Mouse (Mus musculus) adrenal gland, adult 2 months (tissue): ENCODE measurements at regions not wholly inside any gene's neighbourhood (a gene's known extent, or its start where the extent isn't known, plus 50 kb on each side); places are given as distances from the start of the nearest gene placed in this dataset.
A peak's percentile ranks its signal among the peaks of the same experiment; 100 is the strongest.

Experiments used
- DNase-seq: peaks from one replicate; pipeline ENCODE4 v3.0.0; 2021

DNA sequence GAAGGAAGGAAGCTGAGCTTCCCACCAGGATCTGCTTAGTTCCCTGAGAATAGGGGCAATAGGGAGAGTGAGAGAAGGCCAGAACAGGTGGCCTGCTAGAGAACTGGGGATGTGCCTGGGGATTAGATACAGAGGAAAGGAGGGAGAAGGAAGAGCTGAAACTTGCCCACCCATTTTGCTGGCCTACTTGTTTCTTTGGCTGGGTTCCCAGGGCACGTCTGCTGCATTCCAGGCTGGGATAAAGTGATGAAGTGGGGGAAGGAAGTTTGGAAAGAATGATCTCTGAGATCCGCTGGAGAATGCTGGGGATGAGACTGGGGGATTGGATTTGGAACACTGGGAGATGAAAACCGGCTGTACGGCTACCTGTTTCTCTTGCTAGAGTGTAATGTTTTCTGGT lies 272.8 kb upstream of the Cited2 start:
- no peak for DNase-seq

DNA sequence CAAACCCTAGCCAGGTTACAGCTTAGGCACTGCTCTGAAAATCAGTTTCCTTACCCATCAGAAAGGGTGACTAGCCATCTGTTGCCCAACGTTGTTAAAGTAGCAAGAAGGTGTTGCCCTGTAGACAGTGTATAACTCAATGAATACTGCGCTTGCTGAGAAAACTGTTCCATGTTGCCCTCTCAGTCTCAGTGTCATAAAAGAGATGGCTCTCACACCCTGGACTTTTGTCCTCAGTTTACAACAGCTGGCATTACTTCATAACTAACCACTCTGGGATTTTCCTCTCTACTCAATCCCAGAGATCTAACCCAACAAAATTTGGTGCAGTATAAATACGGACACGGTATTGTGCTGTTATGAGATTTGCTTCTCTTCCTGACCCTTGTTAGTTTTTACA lies 252.1 kb upstream of the Cited2 start:
- no peak for DNase-seq

DNA sequence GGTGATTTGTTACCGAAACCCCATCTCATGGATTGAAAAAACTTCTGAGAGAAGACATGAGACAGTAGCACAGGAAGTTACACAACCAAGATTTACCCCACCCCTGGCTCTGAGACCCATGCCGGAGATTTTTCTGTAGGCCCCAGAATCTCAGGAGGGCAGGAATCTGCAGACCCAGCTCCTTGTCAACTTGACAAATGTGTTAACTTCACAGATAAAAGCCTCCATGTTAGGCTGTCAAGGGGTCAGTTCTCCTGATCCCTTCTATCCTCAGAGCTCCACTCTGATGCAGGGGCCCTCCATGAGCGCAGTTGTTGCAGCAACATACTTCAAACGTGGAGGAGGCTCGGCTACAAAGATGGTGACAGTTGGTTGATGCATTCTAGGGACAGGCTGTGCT lies 250.5 kb upstream of the Cited2 start:
- DNase-seq, result no peak

DNA sequence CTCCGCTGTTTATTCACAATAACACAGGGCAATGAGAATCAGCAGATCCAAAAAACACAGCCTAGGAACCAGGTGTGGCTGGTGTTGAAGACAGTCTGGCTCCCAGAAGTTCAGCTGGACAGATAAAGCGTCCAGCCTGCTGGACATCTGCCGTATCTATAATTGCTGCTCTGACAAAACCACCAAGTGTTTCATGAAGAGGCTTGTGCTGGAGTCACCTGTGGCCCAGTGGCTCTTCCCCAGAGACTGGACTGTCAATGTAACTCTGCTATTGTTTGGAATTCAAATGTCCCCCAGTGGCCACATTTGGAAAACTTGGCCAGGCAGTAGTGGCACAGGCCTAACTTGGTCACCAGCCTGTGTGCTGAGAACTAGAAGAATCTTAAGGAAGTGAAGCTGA lies 247.0 kb upstream of the Cited2 start:
- no peak for DNase-seq

DNA sequence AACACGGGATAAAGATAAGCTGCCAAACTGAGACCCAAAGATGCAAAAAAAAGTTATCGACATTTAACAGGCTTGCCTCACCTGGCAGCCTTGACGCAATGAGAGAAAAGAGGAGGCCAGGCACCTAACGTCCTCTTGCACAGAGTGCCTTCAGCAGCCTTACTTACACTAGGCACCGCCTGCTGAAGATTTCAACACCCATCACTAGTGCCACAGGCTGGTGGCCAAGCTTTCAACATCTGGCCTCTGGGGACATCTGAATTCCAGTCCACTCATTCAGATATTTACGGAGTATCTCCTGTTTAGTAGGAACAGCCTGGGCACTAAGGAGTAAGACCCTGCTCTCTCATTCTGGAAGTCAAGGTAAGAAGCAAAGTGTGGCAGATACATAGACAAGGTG lies 246.3 kb upstream of the Cited2 start:
- DNase-seq, result peak; percentile 73

DNA sequence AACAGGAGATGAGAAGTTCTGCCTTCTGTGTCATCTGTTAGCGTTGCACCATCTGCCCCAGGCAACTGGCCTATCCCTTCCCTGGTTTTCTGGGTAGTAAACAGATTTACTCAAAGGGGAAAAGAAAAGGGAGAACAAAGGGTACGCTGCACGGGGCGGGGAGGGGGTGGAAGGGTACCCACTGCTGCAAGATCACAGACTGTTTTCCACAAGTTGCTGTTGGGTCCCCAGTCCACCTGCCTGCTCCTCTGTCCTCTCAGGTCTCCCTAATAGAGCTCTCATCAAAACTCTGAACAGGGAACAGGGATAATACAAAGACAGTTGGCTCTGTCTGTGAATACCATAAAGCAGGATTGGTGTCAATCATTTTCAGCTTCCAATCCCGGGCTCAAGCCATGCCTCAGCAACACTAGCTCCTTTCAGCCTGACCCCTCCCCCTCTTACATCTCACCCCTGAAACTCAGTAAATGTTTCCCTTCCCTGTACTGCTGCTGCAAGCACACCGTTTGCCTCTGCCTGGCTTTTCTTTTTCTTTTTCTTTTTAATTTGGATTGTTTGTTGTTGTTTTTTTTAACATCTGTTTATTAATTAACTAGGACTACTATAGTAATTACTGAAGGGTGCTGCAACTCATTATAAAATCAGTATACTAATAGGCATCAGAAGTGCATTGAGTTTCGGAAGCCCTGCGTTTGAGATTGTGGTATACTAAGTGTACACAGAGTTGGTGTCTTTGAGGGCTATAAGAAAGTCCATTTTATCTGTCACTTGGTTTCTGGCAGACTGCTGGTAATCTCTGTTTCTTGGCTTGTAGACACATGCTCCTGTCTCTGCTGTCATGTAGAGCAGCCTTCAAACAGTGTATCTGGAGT lies 244.0 kb upstream of the Cited2 start:
- no peak for DNase-seq

DNA sequence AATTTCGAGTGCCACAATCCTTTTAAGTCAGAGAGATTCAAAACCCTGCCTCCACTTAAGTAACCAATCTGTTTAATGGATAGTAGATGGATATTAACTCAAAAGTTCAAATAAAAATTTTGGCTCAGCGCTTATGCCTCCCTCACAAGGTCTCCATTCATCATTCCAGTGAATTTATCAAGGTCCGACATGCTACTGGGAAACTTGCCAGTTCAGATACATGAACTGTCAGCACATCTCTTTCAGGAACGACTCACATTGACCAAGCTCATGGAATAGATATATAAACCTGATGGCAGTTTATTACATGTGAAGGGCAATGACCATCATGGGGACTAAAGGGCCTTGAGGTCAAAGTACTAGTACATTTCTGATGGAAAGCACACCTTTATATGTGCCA lies 240.3 kb upstream of the Cited2 start:
- DNase-seq, result peak; percentile 76

DNA sequence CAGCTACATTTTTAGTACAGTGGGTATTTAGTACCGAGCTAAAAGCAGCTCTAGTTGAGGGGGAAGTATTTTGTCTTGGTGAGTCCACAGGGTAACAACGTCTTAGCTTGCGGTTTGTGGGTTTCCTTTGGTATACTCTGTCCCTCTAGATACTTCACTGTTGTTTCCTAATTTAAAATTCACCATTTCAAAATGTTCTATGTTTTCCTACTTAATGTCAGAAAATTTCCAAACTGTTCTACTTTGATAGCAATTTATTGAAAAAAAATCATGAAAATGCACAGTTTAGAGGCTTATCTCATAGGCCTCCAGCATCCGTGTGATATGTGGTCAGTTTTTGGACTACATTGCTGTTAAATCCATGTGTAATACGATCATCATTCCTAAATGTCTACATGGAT lies 238.0 kb upstream of the Cited2 start:
- no peak for DNase-seq

DNA sequence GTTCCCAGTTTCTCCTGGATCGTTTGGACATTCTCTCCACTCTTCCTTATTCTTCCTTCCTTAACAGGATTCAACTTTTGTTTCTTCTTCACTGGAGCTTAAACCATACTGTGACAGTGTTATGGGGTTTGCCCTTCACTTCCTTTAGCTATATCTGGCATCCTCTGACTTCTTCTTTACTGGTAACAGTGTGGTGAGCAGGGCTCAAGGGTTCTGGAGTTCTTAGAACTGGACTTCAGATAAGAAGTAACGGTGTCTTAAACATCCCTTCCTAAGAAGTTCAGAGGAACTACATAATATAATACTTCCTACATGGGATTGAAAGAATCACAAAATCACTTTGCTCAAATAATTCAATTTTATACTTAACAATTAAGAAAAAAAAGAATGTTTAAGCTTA lies 237.5 kb upstream of the Cited2 start:
- no peak for DNase-seq

DNA sequence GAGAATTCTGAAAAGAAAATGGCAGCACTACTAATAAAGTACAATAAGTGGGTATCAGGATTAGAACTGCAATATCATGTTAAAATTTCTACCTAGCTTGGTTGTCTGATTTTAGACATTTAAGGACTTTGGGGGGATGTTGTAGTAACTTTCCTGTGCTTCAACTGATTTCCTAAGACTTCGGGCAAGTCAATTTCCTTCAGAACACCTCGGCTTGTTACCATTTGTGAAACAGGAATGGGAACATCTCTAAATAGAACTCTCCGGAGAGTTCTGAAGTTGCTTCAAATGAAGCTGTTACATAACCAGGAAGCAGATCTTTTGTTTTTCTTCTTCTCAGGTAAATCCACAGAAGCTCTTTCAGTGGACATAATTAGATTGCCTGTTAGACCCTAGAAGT lies 237.0 kb upstream of the Cited2 start:
- DNase-seq, result no peak

DNA sequence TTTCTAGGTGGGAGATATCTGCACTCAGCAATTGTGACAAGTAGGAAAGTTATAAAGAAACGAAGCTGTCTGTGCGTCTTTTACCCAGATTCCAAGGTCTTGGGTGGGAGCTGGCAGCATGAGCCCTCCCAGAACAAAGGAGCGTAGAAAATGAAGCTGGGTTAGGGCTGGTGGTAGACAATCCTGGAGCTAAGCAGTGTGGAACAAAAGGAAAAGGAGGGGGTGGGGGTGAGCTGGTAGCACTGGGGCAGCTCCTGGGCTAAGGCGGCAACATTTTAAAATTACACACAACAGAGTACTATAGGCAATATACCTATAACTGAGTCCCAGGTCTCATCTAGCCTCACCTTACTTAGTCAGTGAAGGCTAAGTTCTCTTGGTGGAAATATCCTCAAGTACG lies 235.6 kb upstream of the Cited2 start:
- no peak for DNase-seq

DNA sequence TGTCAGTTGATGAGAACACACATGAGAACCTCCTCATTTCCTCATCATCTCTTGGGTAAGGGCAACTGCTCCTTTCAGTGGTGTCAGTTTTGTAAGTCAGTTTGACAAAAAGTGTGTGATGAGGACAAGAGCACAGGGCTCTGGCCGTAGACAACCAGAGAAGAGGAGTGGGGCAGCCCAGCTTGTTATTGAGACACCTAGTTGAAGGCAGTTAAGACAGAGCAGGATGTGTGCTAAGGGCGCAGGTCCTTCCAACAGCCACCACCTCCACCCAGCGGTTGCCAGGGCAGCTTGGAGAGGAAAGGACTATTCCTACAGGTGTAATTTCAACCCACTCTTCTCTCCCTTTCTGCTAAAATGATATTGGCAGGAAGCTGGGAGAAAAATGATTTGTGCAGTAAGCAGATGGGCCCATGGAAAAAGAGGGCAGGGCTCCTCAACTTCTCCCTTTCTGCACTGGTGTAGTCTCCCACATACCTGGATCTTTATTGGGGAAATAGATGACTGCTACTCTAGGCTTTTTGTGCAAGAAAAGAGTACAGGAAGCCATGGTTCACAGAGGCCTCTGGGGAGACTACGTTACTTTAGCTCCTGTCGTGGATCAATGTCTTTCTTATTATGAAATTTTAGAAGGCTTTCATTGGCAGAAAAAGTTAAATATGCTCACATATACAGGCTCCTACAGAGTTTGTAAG lies 231.3 kb upstream of the Cited2 start:
- DNase-seq, result no peak

DNA sequence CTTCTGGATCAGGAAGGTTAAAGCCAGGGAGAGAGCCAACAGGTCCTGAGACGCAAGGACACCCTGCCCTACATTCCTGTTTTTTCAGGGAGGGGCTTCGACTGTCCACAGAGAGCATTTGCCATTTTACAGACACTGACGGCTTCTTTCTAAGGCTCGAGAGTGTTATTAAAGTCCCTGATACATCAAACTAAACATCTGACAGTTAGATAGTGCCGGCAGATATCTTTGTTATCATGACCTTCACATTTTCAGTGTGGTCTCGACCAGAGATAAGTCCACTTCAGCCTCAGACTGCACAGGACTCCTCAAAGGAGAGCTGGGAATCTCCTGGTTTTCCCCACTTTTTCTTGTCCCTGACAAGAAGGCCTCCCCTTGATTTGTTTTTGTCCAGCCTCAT lies 229.9 kb upstream of the Cited2 start:
- DNase-seq, result peak; percentile 48

DNA sequence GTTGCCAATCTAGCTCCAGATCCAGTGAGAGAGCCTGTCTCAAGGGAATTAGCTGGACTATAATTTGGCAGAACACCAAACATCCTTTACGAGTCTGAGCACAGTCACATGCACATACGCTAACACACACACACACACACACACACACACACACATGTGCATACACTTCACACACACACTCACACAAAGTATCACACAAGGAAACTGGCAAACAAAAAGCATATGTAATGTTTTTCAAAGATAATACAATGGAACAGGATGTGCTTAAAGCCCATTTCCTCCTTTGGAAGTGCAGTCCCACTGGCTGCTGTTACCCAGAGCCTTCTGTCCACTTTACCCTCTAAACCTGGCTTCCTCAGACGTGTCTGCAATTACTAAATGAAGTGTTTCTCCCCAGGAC lies 226.2 kb upstream of the Cited2 start:
- no peak for DNase-seq

DNA sequence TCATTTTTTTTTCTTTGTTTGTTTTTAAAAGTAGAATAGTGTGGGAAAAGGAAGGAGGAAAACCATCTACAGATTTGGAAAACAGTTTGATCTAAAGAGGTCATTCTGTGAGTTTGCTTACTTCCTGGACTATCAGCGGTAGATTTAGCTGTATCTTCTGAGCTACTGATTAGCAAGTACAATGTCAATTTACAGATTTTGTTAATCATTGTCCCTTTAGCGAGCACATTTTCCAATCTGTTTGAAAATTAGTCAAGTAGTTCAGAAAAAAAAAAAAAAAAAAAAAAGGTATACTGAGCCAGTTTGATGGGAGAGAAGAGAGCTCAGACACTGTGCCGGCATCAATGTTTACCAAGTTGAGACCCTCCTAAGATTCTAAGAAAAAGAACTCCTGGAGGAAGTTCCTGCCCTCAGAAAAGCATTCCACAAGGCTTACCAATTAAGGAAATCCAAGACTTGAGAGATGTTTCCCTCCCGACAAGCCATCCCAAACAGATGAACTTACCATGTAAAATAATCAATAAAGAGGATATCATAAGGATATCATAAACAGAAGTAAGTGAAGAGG lies 212.3 kb upstream of the Cited2 start:
- DNase-seq, result no peak

DNA sequence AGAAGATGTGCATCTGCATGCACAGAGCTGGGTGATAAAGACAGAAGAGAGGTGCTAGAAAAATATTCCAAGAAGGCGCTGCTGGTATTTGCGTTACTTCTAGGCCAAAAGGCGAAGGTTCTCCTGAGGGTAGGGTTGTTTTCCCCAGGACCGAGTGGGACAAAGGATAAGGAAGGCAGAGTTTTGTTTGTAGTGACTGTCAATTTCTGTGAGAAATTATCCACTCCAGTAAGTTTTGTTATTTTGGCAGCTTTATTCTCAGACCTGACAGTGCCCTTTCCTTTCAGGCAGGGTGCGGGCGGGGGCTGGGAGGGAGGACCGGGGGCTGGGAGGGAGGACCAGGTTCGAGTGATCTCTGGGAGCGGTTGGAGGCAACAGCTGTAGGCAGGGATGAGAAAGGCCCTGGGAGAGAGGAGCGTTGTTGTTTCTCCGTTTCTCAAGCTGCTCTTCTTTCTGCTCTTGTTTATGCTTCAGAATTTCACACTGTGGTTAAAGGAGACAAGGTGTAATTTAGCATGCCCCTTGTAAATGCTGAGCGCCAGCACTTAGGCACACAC lies 211.2 kb upstream of the Cited2 start:
- DNase-seq, result no peak

DNA sequence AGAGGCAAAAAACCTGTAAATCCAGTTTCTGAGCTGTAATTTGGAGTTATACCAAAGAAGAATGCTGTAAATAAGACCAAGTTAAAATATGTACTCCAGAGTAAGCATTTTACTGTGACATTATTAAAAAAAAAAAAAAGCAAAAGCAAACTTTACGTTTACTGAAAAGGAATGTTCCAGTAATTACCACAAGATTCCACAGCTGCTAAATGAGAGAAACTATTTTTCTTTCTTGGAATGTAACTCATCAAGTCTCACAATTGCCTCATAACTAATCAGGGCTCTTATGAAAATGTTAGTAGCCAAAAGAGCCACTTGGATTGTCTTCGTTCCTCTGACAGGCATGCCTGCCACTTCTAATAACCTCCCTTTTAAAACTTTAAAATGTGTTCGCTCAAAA lies 210.5 kb upstream of the Cited2 start:
- no peak for DNase-seq

DNA sequence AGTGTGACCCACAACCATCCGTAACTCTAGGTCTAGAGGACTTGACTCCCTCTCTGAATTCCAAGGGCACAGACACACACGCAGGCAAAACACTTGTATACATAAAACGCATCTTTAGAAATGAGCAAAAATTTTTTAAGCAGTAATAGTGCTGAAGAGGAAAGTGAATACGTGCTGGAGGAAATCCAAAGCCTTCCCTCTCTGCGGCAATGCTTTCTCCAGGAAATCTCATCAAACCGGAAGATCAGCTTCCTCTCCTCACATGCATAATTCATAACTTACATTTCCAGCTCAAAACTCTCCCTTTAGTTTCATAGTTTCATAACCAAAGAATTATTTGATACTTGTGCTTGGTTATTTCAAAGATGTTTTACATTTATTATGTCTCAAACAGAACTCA lies 209.3 kb upstream of the Cited2 start:
- DNase-seq, result no peak

DNA sequence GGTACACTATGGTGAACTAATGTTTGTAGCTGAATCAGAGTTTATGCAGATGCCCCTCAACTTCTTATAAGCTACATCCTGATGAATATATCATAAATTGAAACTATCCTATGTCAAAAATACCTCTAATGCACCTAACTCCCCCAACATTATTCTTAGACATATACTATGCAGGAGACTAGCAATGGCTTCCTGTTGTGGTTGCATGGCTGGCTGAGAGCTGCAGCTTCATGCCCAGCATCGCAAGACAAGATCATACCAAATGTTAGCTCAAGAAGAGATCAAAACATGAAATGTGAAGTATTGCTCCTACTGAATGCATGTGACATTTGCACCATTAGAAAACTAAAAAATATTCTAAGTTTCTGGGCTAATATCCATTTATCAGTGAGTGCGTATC lies 206.9 kb upstream of the Cited2 start:
- DNase-seq, result no peak

DNA sequence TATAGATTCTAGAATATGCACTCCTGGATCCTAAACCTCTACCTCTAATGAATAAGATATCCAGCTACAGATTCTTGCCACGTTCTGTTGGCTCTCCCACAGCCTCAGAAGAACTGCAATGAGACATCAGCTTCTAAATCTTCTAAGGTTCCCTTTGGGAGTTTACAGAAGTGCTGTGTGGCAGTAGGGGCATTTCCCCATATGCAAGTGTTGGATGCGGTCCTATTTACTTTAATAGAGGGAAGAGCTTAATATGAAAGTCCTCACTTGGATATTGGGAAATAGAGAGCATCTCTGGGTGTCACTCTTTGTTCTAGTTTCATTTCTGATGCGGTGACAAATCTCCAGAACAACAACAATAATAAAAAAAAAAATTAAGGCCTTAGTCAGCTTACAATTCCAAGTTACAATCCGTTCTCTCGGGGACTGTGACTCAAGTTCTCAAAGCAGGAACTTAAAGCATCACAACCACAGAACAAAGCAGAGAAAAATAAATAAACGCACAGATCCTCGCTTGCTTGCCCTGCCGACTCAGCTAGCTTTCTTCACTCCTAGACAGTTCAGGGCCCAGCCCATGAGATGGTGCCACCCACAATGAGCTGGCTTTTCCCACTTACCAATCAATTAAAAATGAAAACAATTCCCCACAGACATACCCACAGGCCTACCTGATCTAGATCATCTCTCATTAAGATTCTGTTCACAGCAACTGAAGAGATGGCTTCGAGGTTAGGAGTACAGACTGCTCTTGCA lies 204.4 kb upstream of the Cited2 start:
- DNase-seq, result no peak

DNA sequence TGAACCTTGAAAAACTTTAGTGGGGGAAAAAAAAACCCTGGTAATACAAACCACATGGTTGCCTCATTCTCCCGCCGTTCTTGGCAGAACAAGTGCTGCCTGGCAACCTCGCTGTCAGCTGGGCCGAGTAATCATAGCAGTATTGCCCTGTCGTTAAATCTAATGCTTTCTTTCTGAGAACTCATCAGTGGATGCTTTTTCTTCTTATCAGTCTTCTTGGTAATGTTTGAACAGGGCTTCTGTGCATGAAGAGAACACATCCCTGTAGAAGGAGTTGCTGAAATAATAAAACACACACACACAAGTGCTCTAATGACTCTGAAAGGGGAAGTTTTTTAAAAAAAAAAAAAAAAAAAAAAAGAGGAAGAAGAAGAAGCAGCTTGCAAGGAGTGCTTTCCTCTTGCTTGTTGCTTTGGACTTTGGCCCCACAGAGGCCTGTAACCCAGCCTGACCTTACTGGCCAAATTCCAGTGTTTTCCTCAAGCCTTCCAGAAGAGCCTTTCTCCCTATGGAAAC lies 200.9 kb upstream of the Cited2 start:
- DNase-seq, result peak; percentile 65
